Mouse (Mus musculus) heart, adult 8-10 months (tissue): ENCODE measurements around the gene Tmem151b. TPM values are rescaled to one million over a fixed set of nuclear protein-coding genes. Genes with fewer than 3 reads are reported as not detected.

ENCODE experiments used
- DNase-seq: peaks from one replicate; pipeline ENCODE4 v3.0.0; 2022; ENCODE audit warnings: low spot score
- total RNA-seq, 4 experiments: library from RNA; stranded (reverse); gene quantifications; 2 replicates each; pipeline ENCODE4 v1.2.4; 2022

Gene Tmem151b
- total RNA-seq, 4 experiments from 2014 or later, result 0.09 TPM; not detected in 3

DNA sequence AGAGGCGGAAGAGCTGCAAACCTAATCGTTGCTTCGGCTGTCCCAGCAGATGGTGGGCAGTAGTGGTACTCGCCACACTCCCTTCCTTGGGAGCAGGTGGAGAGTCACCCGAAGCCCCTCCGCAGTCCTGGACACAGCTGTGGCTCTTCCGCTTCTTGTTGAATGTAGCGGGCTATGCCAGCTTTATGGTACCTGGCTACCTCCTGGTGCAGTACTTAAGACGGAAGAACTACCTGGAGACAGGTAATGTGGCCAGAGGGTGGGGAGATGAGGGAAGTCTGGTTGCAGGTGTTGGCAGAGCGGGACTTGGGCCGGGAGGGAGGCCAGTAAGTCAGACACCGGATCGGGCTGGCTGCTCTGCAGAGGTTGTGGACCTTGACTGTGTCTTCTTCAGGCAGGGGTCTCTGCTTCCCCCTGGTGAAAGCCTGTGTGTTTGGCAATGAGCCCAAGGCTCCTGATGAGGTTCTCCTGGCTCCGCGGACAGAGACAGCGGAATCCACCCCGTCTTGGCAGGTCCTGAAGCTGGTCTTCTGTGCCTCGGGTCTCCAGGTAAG, 15.1 kb upstream of the Tmem151b start:
- no peak for DNase-seq

- DNase-seq, result peak; percentile 93
Observed at GRCm38 (mm10) chr17:45563655-45564530, 14.4 kb upstream of the Tmem151b start, which contains the start of gene Slc35b2. Gene Slc35b2 (plus strand): TSS chr17:45563874.

GRCm38 (mm10) chr17:45563216-45563615, 13.7 kb upstream of the Tmem151b start:
- no peak for DNase-seq

DNA sequence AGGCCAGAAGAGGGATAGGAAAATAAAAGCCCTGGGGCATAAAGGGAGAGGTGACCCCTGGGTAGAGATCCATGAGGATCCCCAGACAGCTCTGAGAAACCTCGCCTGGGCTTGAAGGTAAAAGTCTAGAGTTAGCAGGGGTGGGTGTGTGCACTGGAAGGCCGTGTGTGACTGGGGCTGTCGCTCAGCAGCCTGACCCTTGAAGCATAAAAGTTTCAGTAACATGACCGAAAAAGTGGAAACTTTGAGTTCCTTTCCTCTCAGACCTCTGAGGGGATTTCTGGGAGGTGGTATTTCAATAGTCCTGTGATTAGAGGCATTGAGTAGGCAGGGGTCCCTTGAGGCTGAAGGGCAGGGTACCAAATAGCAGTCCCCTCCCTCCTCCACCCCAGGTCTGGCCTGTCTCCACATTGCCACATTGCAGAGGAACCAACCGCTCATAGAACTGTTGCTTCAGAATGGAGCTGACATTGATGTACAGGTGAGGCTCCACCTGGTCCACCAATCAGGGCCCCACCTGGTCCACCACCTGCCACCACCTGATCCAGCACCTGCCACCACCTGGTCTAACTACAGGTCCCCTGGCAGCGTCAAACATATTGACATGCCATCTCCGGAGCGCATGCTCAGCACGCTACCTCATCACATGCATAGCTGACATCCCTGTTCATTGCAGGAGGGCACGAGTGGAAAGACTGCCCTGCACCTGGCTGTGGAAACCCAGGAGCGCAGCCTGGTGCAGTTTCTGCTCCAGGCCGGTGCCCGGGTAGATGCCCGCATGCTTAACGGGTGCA, 10.5 kb upstream of the Tmem151b start:
- no peak for DNase-seq

- no peak for DNase-seq
Observed at GRCm38 (mm10) chr17:45557998-45558862, 8.8 kb upstream of the Tmem151b start.

- DNase-seq, result no peak
Observed at GRCm38 (mm10) chr17:45557246-45557824, 7.9 kb upstream of the Tmem151b start.

DNA sequence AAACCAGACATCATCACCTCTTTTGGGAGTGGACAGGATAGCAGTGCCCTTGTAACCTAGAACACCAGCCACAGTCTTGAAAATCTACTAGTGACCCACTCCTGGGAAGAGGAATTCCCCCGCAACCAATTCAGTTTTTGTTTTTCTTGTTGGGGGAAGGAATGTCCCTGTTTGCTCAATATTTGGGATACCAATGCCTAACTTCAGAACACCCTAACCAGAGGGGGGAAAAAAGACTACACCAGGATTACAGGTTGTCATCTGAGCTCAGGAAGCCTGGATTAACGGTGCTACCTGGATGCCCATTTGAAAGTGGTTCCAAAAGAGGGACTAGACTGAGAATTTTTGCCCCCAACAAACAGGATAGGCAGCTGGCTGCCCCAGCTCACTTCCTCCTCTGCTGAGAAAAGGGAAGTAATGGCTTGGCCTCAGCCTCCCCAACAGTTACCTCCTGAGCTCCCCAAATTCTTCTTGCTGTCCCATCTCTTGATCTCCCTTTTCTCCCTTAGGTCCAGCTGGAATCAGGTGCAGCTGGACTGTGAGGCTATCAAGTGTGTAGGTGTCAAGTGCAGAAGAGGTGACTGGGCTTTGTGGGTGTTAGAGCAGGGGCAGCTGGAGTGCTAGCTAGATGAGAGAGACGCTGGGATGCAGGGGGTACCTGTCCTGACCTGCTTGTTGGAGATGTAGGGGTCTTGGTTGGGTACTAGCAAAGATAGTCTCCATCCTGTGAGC, 7.2 kb upstream of the Tmem151b start:
- DNase-seq, result no peak

- no peak for DNase-seq
Observed at GRCm38 (mm10) chr17:45556107-45556489, 6.6 kb upstream of the Tmem151b start.

GRCm38 (mm10) chr17:45555452-45556106, 6.1 kb upstream of the Tmem151b start, which contains the start of gene Nfkbie:
Gene Nfkbie (plus strand): TSS chr17:45555703.
- peak; percentile 95 for DNase-seq

- no peak for DNase-seq
Observed at GRCm38 (mm10) chr17:45554420-45554819, 4.9 kb upstream of the Tmem151b start.

DNA sequence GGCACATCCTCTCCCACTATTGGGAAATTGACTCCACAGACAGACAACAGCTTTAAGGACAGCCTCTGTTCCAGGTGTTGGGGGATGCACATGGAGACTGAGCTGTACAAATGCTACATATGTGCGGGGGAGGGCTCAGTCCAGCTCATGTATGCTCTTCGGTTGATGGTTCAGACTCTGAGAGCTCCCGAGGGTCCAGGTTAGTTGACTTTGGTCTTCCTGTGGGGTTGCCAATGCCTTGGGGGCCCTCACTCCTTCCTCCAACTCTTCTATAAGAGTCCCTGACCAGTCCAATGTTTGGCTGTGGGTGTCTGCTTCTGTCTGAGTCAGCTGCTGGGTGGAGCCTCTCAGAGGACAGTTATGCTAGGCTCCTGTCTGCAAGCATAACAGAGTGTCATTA, 3.6 kb upstream of the Tmem151b start:
- DNase-seq, result no peak

- peak; percentile 82 for DNase-seq
Observed at GRCm38 (mm10) chr17:45551816-45552451, 2.5 kb upstream of the Tmem151b start.

DNA sequence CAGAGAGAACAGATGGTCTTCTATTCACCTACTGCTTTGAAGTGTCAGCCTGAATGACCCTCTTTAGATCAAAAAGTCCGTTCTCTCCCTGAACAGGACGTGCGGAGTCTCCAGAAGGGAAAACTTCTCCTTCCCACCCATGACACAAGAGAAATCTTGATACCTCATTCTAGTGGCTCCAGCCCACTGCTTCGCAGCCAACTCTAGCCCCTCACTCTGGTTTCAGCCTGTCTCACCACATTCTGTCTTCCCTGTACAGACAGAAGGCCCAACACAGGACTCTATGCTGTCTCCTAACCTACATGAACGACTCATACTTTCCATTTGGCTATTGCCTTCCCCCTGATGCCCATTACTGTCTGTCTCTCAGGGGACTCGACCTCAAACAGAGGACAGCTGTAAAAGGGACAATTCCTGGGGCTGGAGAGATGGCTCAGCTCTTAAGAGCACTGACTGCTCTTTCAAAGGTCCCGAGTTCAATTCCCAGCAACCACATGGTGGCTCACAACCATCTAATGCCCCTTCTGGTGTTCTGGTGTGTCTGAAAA, 1.8 kb upstream of the Tmem151b start:
- no peak for DNase-seq

DNA sequence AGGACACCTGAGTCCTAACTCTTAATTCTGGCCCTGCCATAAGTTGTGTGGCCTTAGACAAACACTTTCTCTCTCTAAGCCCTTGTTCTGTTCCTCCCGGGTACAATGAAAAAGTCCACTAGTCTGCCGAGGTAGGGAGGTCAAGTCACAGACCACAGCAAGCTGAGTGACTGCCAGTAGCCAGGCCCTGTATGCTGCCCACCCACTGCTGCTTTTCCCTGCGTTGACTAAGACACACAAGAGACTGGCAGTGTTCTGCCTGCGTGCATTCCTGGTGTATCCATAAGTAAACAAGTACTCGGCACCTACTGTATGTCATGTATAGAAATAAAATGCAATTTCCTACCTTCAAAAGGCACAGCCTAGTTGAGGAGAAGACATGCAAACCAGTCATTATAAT, 776 bp upstream of the Tmem151b start:
- DNase-seq, result no peak

- no peak for DNase-seq
Observed at GRCm38 (mm10) chr17:45548541-45549512, 650 bp downstream of the Tmem151b start.

GRCm38 (mm10) chr17:45547461-45548190, 1.9 kb downstream of the Tmem151b start:
- DNase-seq, result no peak

GRCm38 (mm10) chr17:45546941-45547340, 2.5 kb downstream of the Tmem151b start:
- DNase-seq, result no peak
